Mouse (Mus musculus) ES-Bruce4 (cell line): Measurements from ENCODE around the gene 1700013H16Rik. TPM values are rescaled to one million over a fixed set of nuclear protein-coding genes. Genes with fewer than 3 reads are reported as not detected.

Source experiments
- H3K27ac ChIP-seq: 2 replicates; pipeline ENCODE4 v1.5.1; 2012; ENCODE audit warnings: low read length, inconsistent platforms; ENCODE audit not compliant: insufficient read depth
- H3K27me3 ChIP-seq: 2 replicates; pipeline ENCODE4 v1.6.1; 2012; ENCODE audit warnings: mild to moderate bottlenecking, low read length, inconsistent platforms; ENCODE audit not compliant: control insufficient read depth, poor library complexity, insufficient read depth, severe bottlenecking
- H3K36me3 ChIP-seq: 2 replicates; pipeline ENCODE4 v1.6.1; 2012; ENCODE audit warnings: inconsistent platforms, mild to moderate bottlenecking, low read length, moderate library complexity; ENCODE audit not compliant: control insufficient read depth, poor library complexity, insufficient read depth, severe bottlenecking
- H3K4me1 ChIP-seq: one replicate; pipeline ENCODE4 v1.8.1; 2011; ENCODE audit warnings: low read length; ENCODE audit not compliant: control insufficient read depth, insufficient read depth
- H3K4me3 ChIP-seq: 2 replicates; pipeline ENCODE4 v1.5.1; 2011; ENCODE audit warnings: low read depth, mild to moderate bottlenecking, low read length
- H3K9ac ChIP-seq: 2 replicates; pipeline ENCODE4 v1.6.1; 2012; ENCODE audit warnings: low read depth, mild to moderate bottlenecking, inconsistent platforms; ENCODE audit not compliant: poor library complexity, severe bottlenecking
- H3K9me3 ChIP-seq: replicated peaks from 2 replicates; pipeline ENCODE4 v1.6.1; 2012; ENCODE audit warnings: mild to moderate bottlenecking, low read length, inconsistent platforms; ENCODE audit not compliant: control insufficient read depth, poor library complexity, insufficient read depth, severe bottlenecking
- CTCF ChIP-seq: IDR thresholded peaks from one replicate; pipeline ENCODE4 v1.8.1; 2011; ENCODE audit warnings: low read depth, low read length
- EP300 ChIP-seq: IDR thresholded peaks from 2 replicates; pipeline ENCODE4 v1.6.1; 2011; ENCODE audit warnings: low read depth, low read length; ENCODE audit not compliant: insufficient read depth
- POLR2A ChIP-seq: IDR thresholded peaks from one replicate; pipeline ENCODE4 v1.8.1; 2011; ENCODE audit warnings: low read length; ENCODE audit not compliant: insufficient read depth
- polyA plus RNA-seq: library from polyadenylated mRNA; stranded (reverse); fragments of >200 nt; gene quantifications from 2 replicates; pipeline ENCODE4 v1.2.4, GENCODE M21; 2011; ENCODE audit warnings: low read depth; ENCODE audit not compliant: missing spikeins, insufficient read depth, insufficient read length

1700013H16Rik gene
- polyA plus RNA-seq, 1 experiment: not detected

- Histone ChIP-seq H3K27me3 (no peaks in the 10 kb centered on the region), H3K4me3 (no peak overlapping the region), H3K27ac (no peak overlapping the region), H3K36me3 (no peaks in the 10 kb centered on the region), H3K4me1 (no peaks in the 10 kb centered on the region), H3K9ac (no peak overlapping the region), H3K9me3 (no peaks in the 10 kb centered on the region)
- TF ChIP-seq EP300: no peak
- TF ChIP-seq POLR2A: no peak
- no peak for TF ChIP-seq CTCF
Observed at GRCm38 (mm10) chrX:53693141-53693540, 64.5 kb downstream of the 1700013H16Rik start.

Other genes with a start within 250 kb of the 1700013H16Rik start
- 6.2 and 7.0 TPM in 2 replicates for gene Rtl8c, start 149.8 kb downstream of the 1700013H16Rik start, polyA plus RNA-seq
- gene Gm14597, start 148.9 kb downstream of the 1700013H16Rik start, polyA plus RNA-seq: not detected in 2 replicates
- gene Rtl8a, start 114.1 kb downstream of the 1700013H16Rik start, polyA plus RNA-seq: 12.2 and 17.0 TPM in 2 replicates
- gene Rtl8b, start 87.4 kb downstream of the 1700013H16Rik start, polyA plus RNA-seq: 9.0 and 12.1 TPM in 2 replicates
- gene 4930502E18Rik, start 33.0 kb downstream of the 1700013H16Rik start, polyA plus RNA-seq: 0.62 TPM in 1 of 2 replicates, not detected in the other
- gene Zfp36l3, start 18.6 kb upstream of the 1700013H16Rik start, polyA plus RNA-seq: 2.1 and 2.7 TPM in 2 replicates
- not detected in 2 replicates for gene Xlr, start 39.9 kb upstream of the 1700013H16Rik start, polyA plus RNA-seq